29 mouse cellular contexts compared by ENCODE assay signal in genomic region chr9:74920450-74920849, GRCm38 (mm10). TPM values are rescaled to one million over a fixed set of nuclear protein-coding genes. Genes with fewer than 3 reads are reported as not detected.
DNase-seq lines count a peak whose midpoint lies in the region; ATAC-seq lines count a peak whose summit lies in the region.
"Had no signal": no experiment of that assay in that cellular context is flagged by ENCODE, and none has a peak within 500 bp of the region (broad histone marks: within the 10 kb centered on the region; RNA-seq: fewer than 3 reads in every experiment).

No protein-coding gene starts in this region.

- WGBS in liver, embryonic 16.5 days (ENCODE audit: insufficient replicate concordance): 73% methylated on average over 12 of the region's 12 CpGs
- WGBS in liver, embryonic 11.5 days: 86% methylated on average over 12 of the region's 12 CpGs

- no peaks in the 10 kb centered on the region for H3K27me3 ChIP-seq in liver, embryonic 16.5 days (ENCODE audit: control insufficient read depth, insufficient read depth, low read depth, low read length)
- no peaks in the 10 kb centered on the region for H3K27me3 ChIP-seq in liver, embryonic 11.5 days (replicated peaks; ENCODE audit: control insufficient read depth, insufficient read depth, low read length)
- H3K27me3 ChIP-seq: intestine, embryonic 15.5 days; liver, embryonic 13.5 days; midbrain, embryonic 13.5 days had no signal

- ATAC-seq in liver, embryonic 16.5 days (ENCODE audit: low read depth): peak; percentile 41; the same call in 1 of the 2 replicates
- no peak for ATAC-seq in liver, embryonic 11.5 days (replicated peaks; ENCODE audit: low FRiP score)
- no peak for ATAC-seq in megakaryocyte-erythroid progenitor cell, adult 5-6 weeks (replicated peaks; ENCODE audit: low FRiP score, low TSS enrichment, poor library complexity, severe bottlenecking)
- ATAC-seq: forebrain, embryonic 16.5 days; hindbrain, postnatal 0 days; intestine, embryonic 15.5 days; midbrain, embryonic 13.5 days had no signal

- H3K9me3 ChIP-seq in liver, embryonic 16.5 days (replicated peaks; ENCODE audit: control insufficient read depth, low read length): no peaks in the 10 kb centered on the region
- no peaks in the 10 kb centered on the region for H3K9me3 ChIP-seq in liver, embryonic 11.5 days (ENCODE audit: control insufficient read depth, low read length)
- H3K9me3 ChIP-seq: G1E; intestine, embryonic 15.5 days; liver, embryonic 13.5 days; midbrain, embryonic 13.5 days had no signal

- no peak overlapping the region for H3K9ac ChIP-seq in liver, embryonic 16.5 days (ENCODE audit: low read depth, low read length)
- no peak overlapping the region for H3K9ac ChIP-seq in liver, embryonic 11.5 days (ENCODE audit: low read depth, low read length)
- H3K9ac ChIP-seq: hindbrain, embryonic 12.5 days; intestine, embryonic 15.5 days; liver, embryonic 13.5 days; midbrain, embryonic 13.5 days had no signal

- H3K4me1 ChIP-seq in liver, embryonic 16.5 days (ENCODE audit: control insufficient read depth, low read depth, low read length): no peaks in the 10 kb centered on the region; the same call in 1 of the 2 replicates
- H3K4me1 ChIP-seq in liver, embryonic 11.5 days (replicated peaks; ENCODE audit: control insufficient read depth, insufficient read depth, low read length): no peaks in the 10 kb centered on the region
- H3K4me1 ChIP-seq: intestine, embryonic 15.5 days had no signal

- no peak overlapping the region for H3K4me3 ChIP-seq in liver, embryonic 16.5 days (ENCODE audit: low read depth, low read length)
- H3K4me3 ChIP-seq in liver, embryonic 11.5 days (ENCODE audit: low read depth, low read length): no peak overlapping the region
- H3K4me3 ChIP-seq: gastrocnemius, adult 2 months; hindbrain, embryonic 12.5 days; intestine, embryonic 15.5 days; liver, embryonic 13.5 days; midbrain, embryonic 13.5 days had no signal

- no peak overlapping the region for H3K4me2 ChIP-seq in liver, embryonic 16.5 days (ENCODE audit: low read depth, low read length)
- no peak overlapping the region for H3K4me2 ChIP-seq in liver, embryonic 11.5 days
- H3K4me2 ChIP-seq: heart, embryonic 11.5 days; hindbrain, embryonic 12.5 days; intestine, embryonic 15.5 days; liver, embryonic 13.5 days; midbrain, embryonic 13.5 days had no signal

- no peak for DNase-seq in liver, embryonic 11.5 days (ENCODE audit: low spot score)
- peak; percentile 13 for DNase-seq in thymus, postnatal 0 days (ENCODE audit: low spot score)
- no peak for DNase-seq in thymus, postnatal 25 days
- peak; percentile 99 for DNase-seq in fat pad, adult 2 months (ENCODE audit: extremely low read depth, low read depth, low spot score)
- DNase-seq: adrenal gland, adult 8-10 months; cerebellum, adult 2 months; cerebellum, postnatal 14 days; gastrocnemius, adult 2 months; gastrocnemius, postnatal 36 days; heart, adult 18-20 months; heart, postnatal 36 days; kidney, adult 2 months; layer of hippocampus, adult 9-11 months; liver, embryonic 13.5 days; right cerebral cortex, postnatal 25 days; thymus, adult 2 months had no signal

- H3K36me3 ChIP-seq in liver, embryonic 16.5 days (ENCODE audit: control insufficient read depth, insufficient read depth): no peaks in the 10 kb centered on the region
- H3K36me3 ChIP-seq in liver, embryonic 11.5 days (ENCODE audit: control insufficient read depth, insufficient read depth, low read length): no peaks in the 10 kb centered on the region
- H3K36me3 ChIP-seq: G1E; hindbrain, embryonic 12.5 days; intestine, embryonic 15.5 days; liver, embryonic 13.5 days; midbrain, embryonic 13.5 days had no signal

- H3K27ac ChIP-seq in liver, embryonic 16.5 days (ENCODE audit: low read length): no peak overlapping the region
- H3K27ac ChIP-seq in liver, embryonic 11.5 days (ENCODE audit: low read depth, low read length): no peak overlapping the region
- H3K27ac ChIP-seq: gastrocnemius, adult 2 months; hindbrain, embryonic 12.5 days; hindbrain, postnatal 0 days; intestine, embryonic 15.5 days; kidney, postnatal 0 days; liver, embryonic 13.5 days; midbrain, embryonic 13.5 days had no signal

RNA-seq across cellular contexts. Expression of gene Fam214a, which starts 32.2 kb away (rescaled TPM):
- polyA plus RNA-seq in liver, embryonic 16.5 days (2015; fragmentation: Nextera tagmentation; extraction: Ambion mirVana): 2.5 and 2.7 TPM in 2 replicates
- 3.3 and 3.7 TPM in 2 replicates for polyA plus RNA-seq in liver, embryonic 11.5 days (2014; fragmentation: Nextera tagmentation; extraction: Ambion mirVana)
- polyA plus RNA-seq in thymus, postnatal 0 days (2015; fragmentation: Nextera tagmentation; extraction: Ambion mirVana): 15.3 and 17.4 TPM in 2 replicates
- 2.6 and 9.3 TPM in 2 replicates for total RNA-seq in megakaryocyte-erythroid progenitor cell, adult 5-6 weeks (2014; fragmentation: Nextera tagmentation)
- total RNA-seq in megakaryocyte-erythroid progenitor cell, adult 5-6 weeks (2017): 5.7 and 6.3 TPM in 2 replicates

RNA-seq across cellular contexts. Expression of gene Onecut1, which starts 58.7 kb away (rescaled TPM):
- 2.4 and 2.6 TPM in 2 replicates for polyA plus RNA-seq in liver, embryonic 16.5 days (2015; fragmentation: Nextera tagmentation; extraction: Ambion mirVana)
- 3.4 and 4.1 TPM in 2 replicates for polyA plus RNA-seq in liver, embryonic 11.5 days (2014; fragmentation: Nextera tagmentation; extraction: Ambion mirVana)
- polyA plus RNA-seq in thymus, postnatal 0 days (2015; fragmentation: Nextera tagmentation; extraction: Ambion mirVana): not detected in 2 replicates
- not detected in 2 replicates for total RNA-seq in megakaryocyte-erythroid progenitor cell, adult 5-6 weeks (2014; fragmentation: Nextera tagmentation)
- not detected in 2 replicates for total RNA-seq in megakaryocyte-erythroid progenitor cell, adult 5-6 weeks (2017)
- total RNA-seq: gastrocnemius, adult 2 months; gastrocnemius, postnatal 36 days; heart, adult 18-20 months; heart, postnatal 36 days; megakaryocyte, adult 5-6 weeks; monocyte, adult 5-6 weeks had no signal
- polyA plus RNA-seq: G1E; heart, embryonic 16.5 days; kidney, adult 2 months; kidney, postnatal 0 days had no signal

Comparison
In these comparisons a context has a peak if more than half of its experiments do, and no peak if none do; other contexts are left out.
1. DNase-seq: peak in thymus, postnatal 0 days (single experiment) and fat pad, adult 2 months (single experiment); none in liver, embryonic 11.5 days (single experiment) and thymus, postnatal 25 days (single experiment).